8 mouse cellular contexts compared by ENCODE assay signal in genomic region chr4:135292477-135293089, GRCm38 (mm10). TPM values are rescaled to one million over a fixed set of nuclear protein-coding genes. Genes with fewer than 3 reads are reported as not detected.
DNase-seq lines count a peak whose midpoint lies in the region; ATAC-seq lines count a peak whose summit lies in the region.

No protein-coding gene starts in this region.

- H3K4me2 ChIP-seq in kidney, embryonic 14.5 days (replicated peaks; ENCODE audit: low read depth, low read length) = peak overlapping the region; percentile 22

- H3K36me3 ChIP-seq in kidney, embryonic 14.5 days (ENCODE audit: control insufficient read depth, insufficient read depth, low read length) = no peaks in the 10 kb centered on the region

- no peaks in the 10 kb centered on the region for H3K9me3 ChIP-seq in kidney, embryonic 14.5 days (ENCODE audit: control insufficient read depth, low read length)

- H3K4me3 ChIP-seq in kidney, embryonic 14.5 days (ENCODE audit: low read length) = no peak overlapping the region

- no peaks in the 10 kb centered on the region for H3K27me3 ChIP-seq in kidney, embryonic 14.5 days (ENCODE audit: control insufficient read depth, insufficient read depth, low read length)

- DNase-seq in adrenal gland, postnatal 14 days = peak; percentile 50
- DNase-seq in adrenal gland, adult 18-20 months (ENCODE audit: low spot score in 2 of 2) = no peak
- DNase-seq in CD4-positive, CD25-positive, alpha-beta regulatory T cell, adult 2 months (ENCODE audit: low read depth, low spot score) = peak; percentile 73
- peak; percentile 78 for DNase-seq in lung, postnatal 36 days
- peak; percentile 36 to 48 for DNase-seq in thymus, postnatal 36 days
- DNase-seq in Muller cell, postnatal 12 days (ENCODE audit: inconsistent ontology term) = no peak

- peaks cover 15% of the 10 kb centered on the region for H3K4me1 ChIP-seq in kidney, embryonic 14.5 days (ENCODE audit: control insufficient read depth, insufficient read depth, low read length)

- 0 out of 2 replicates have a peak overlapping the region, but pooled peaks have one; percentile 7 for H3K9ac ChIP-seq in kidney, embryonic 14.5 days (ENCODE audit: low read depth, low read length)

- H3K27ac ChIP-seq in kidney, embryonic 14.5 days (ENCODE audit: low read depth, low read length) = peak overlapping the region; percentile 37; the same call in 1 of the 2 replicates

- ATAC-seq in erythroid progenitor cell, adult 5-6 weeks (replicated peaks; ENCODE audit: low FRiP score, poor library complexity, severe bottlenecking) = 0 out of 2 replicates have a peak, but pooled peaks have one; percentile 31
- ATAC-seq in kidney, embryonic 14.5 days (ENCODE audit: low FRiP score, low TSS enrichment) = peak; percentile 92

- 6% methylated on average over 12 of the region's 12 CpGs for WGBS in kidney, embryonic 14.5 days

RNA-seq across cellular contexts. Expression of gene Clic4, which starts 20.0 kb away (rescaled TPM):
- 95.7 and 116 TPM in 2 replicates for total RNA-seq in adrenal gland, postnatal 14 days (2021)
- total RNA-seq in adrenal gland, adult 18-20 months (2021) = 100 to 1,000 TPM in 1 of 2 experiments, 10 to 100 TPM in 1; 74.4 to 136 TPM
- total RNA-seq in erythroid progenitor cell, adult 5-6 weeks (2015; ENCODE audit: low replicate concordance) = 121 and 125 TPM in 2 replicates
- total RNA-seq in erythroid progenitor cell, adult 5-6 weeks (2017; ENCODE audit: low replicate concordance) = 139 and 144 TPM in 2 replicates
- 68.5 and 132 TPM in 2 replicates for polyA plus RNA-seq in kidney, embryonic 14.5 days (2014; fragmentation: Nextera tagmentation; extraction: Ambion mirVana)

Comparison
In these comparisons a context has a peak if more than half of its experiments do, and no peak if none do; other contexts are left out.
1. DNase-seq: peak in adrenal gland, postnatal 14 days (single experiment), CD4-positive, CD25-positive, alpha-beta regulatory T cell, adult 2 months (single experiment), lung, postnatal 36 days (single experiment) and thymus, postnatal 36 days (2 of 2); none in adrenal gland, adult 18-20 months (0 of 2) and Muller cell, postnatal 12 days (single experiment).